Mouse (Mus musculus): ENCODE data around the gene Itpkc. TPM values are rescaled to one million over a fixed set of nuclear protein-coding genes. Genes with fewer than 3 reads are reported as not detected.
A peak's percentile ranks its signal among the peaks of the same experiment; 100 is the strongest.

Itpkc gene
- polyA plus RNA-seq, 1 experiment from 2014 or later = 6.4 TPM

DNA sequence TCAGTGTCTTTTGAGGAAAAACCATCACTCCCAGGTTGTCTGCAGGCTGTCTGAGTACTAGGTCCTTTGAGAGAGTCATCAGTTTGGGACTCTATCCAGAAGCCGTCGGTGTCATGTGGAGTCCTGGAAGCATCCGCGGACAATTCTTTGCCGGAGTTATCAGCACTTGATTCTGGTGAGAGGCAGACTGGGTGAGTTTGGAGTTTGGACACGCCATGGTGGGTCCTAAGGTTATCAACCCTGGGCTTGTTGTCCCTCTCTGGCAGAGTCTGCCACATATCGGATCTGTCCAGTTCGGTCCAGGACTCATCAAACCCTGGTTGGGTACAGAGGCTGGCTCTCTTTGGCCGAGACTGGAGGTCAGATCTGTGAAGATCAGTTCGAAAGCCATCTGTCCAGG, 785 bp downstream of the Itpkc start:
- H3K4me1 ChIP-seq (ENCODE audit: insufficient read depth, low read length) = peaks cover 46% of the 10 kb centered on the region
- ATAC-seq (ENCODE audit: low FRiP score, low TSS enrichment) = no peak

DNA sequence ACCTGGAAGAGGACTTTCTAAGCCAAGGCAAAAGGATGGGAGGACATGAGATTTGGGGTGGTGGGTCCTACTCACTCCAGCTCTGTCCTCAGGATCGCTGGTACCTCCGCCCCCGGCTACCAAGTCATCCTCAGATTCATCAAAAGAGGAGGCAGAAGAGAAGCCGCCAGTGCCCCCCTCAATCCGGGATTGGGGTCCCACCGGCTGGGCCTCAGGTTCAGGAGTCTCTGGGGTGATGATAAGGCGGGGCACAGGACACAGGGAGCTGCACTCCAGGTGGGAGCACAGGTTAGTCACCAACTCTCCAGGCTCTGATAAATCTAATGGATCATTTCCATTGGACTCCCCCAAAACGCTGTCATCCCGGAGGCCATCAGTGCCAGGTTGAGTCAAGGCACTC, 1.2 kb downstream of the Itpkc start:
- 32% methylated on average over 9 of the region's 9 CpGs for WGBS
- H3K9ac ChIP-seq (replicated peaks; ENCODE audit: low read length) = peak overlapping the region; percentile 92
- no peak for ATAC-seq (ENCODE audit: low FRiP score, low TSS enrichment)
- peaks cover 46% of the 10 kb centered on the region for H3K4me1 ChIP-seq (ENCODE audit: insufficient read depth, low read length)
- H3K36me3 ChIP-seq (ENCODE audit: insufficient read depth, low read length) = no peaks in the 10 kb centered on the region
- peak overlapping the region; percentile 91 for H3K4me3 ChIP-seq (ENCODE audit: low read length)
- no peaks in the 10 kb centered on the region for H3K27me3 ChIP-seq (ENCODE audit: insufficient read depth, low read length)
- no peaks in the 10 kb centered on the region for H3K9me3 ChIP-seq (ENCODE audit: low read length)
- peak overlapping the region; percentile 82 for H3K4me2 ChIP-seq (replicated peaks; ENCODE audit: low read depth, low read length)
- H3K27ac ChIP-seq (ENCODE audit: low read length) = no peak overlapping the region

More for the DNA sequence above, 785 bp downstream of the Itpkc start:
- 2% methylated on average over 10 of the region's 10 CpGs for WGBS
- peak overlapping the region; percentile 92 for H3K9ac ChIP-seq (replicated peaks; ENCODE audit: low read length)
- peak overlapping the region; percentile 82 for H3K4me2 ChIP-seq (replicated peaks; ENCODE audit: low read depth, low read length)
- no peaks in the 10 kb centered on the region for H3K9me3 ChIP-seq (ENCODE audit: low read length)
- H3K27ac ChIP-seq (ENCODE audit: low read length) = peak overlapping the region; percentile 92
- no peaks in the 10 kb centered on the region for H3K36me3 ChIP-seq (ENCODE audit: insufficient read depth, low read length)
- H3K4me3 ChIP-seq (ENCODE audit: low read length) = peak overlapping the region; percentile 91
- H3K27me3 ChIP-seq (ENCODE audit: insufficient read depth, low read length) = no peaks in the 10 kb centered on the region

DNA sequence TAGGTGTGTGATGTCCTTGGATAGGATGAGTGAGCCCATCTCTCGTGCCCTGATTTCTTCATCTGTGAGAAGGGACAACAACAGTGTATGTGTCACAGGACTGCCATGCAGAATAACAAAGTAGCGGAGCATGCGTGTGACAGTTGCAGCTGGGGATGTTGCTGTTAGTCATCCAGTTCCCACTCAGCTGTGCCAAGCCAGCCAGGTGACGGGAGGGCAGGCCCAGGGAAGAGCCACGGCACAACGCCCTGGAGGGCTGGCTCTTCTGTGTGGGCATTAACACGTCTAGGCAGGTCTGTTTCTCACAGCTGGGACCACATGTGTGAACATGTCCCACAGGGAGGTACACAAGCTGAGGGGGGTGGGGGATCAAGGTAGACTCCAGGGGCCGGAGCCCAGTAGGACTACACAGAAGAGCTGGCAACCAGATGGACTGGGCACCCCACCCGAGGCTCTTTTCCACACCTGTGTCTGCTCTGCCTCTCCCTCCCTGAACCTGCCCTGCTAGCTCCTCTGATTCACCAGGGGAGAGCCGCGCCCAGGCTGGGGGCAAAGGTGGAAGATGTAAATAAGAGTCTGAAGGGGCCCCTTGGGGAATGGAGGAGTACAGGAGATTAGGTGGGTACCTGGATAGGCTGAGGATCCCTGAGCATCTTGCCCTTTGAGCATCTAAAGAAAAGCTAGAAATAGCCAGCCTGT, 3.4 kb downstream of the Itpkc start:
- Histone ChIP-seq H3K9ac (replicated peaks; ENCODE audit: low read length) (peak overlapping the region; percentile 41), H3K4me1 (ENCODE audit: insufficient read depth, low read length) (peaks cover 46% of the 10 kb centered on the region), H3K27me3 (ENCODE audit: insufficient read depth, low read length) (no peaks in the 10 kb centered on the region), H3K36me3 (ENCODE audit: insufficient read depth, low read length) (no peaks in the 10 kb centered on the region), H3K4me3 (ENCODE audit: low read length) (peak overlapping the region; percentile 14; the same call in 1 of the 2 replicates), H3K9me3 (ENCODE audit: low read length) (no peaks in the 10 kb centered on the region), H3K27ac (ENCODE audit: low read length) (no peak overlapping the region), H3K4me2 (replicated peaks; ENCODE audit: low read depth, low read length) (peak overlapping the region; percentile 14; the same call in 1 of the 2 replicates)
- 69% methylated on average over 11 of the region's 11 CpGs for WGBS
- ATAC-seq (ENCODE audit: low FRiP score, low TSS enrichment) = no peak

DNA sequence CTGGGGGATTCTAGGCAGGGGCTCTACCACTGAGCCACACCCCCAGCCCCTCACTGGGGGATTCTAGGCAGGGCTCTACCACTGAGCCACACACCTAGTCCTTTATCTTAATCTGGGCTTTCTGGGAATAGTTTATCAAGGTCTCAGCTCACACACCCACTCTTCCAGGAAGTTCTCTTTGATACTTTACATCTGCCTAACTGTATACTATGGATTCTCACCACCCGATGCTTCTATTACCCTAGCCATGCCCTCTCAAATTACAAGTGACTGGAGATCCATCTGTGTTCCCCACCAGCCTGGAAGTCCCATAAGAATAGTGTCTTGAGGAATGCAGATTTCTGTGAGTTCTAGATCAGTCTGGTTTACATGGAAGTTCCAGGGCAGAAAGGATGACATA, 5.9 kb downstream of the Itpkc start:
- WGBS = 67% methylated on average over 1 of the region's 1 CpGs
- H3K9ac ChIP-seq (replicated peaks; ENCODE audit: low read length) = no peak overlapping the region
- peaks cover 41% of the 10 kb centered on the region for H3K4me1 ChIP-seq (ENCODE audit: insufficient read depth, low read length)
- H3K9me3 ChIP-seq (ENCODE audit: low read length) = no peaks in the 10 kb centered on the region
- H3K4me2 ChIP-seq (replicated peaks; ENCODE audit: low read depth, low read length) = no peak overlapping the region
- no peak for ATAC-seq (ENCODE audit: low FRiP score, low TSS enrichment)
- no peak overlapping the region for H3K27ac ChIP-seq (ENCODE audit: low read length)
- H3K36me3 ChIP-seq (ENCODE audit: insufficient read depth, low read length) = peaks cover 11% of the 10 kb centered on the region
- no peak overlapping the region for H3K4me3 ChIP-seq (ENCODE audit: low read length)
- no peaks in the 10 kb centered on the region for H3K27me3 ChIP-seq (ENCODE audit: insufficient read depth, low read length)

DNA sequence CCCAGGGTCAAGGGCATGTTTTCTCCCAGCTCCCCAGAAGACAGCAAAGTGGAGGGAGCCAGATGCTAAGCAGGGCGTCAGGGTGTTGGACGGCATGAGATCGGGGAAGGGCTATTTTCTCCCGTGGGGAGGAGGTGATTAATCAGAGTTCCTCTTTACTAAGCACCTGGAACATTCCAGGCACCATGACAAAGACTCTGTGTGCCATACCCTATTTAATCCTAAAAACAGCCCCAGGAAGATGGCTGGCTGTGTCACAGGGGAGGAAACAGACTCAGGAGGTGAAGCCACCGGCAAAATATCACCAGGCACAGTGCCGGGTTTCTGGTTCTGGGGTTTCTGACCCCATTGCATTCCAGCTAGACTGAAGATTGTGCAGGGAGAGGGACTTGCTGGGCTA, 6.5 kb downstream of the Itpkc start:
- no peak for ATAC-seq (ENCODE audit: low FRiP score, low TSS enrichment)
- peaks cover 35% of the 10 kb centered on the region for H3K4me1 ChIP-seq (ENCODE audit: insufficient read depth, low read length)
- WGBS = 65% methylated on average over 6 of the region's 6 CpGs
- H3K9ac ChIP-seq (replicated peaks; ENCODE audit: low read length) = no peak overlapping the region
- H3K4me3 ChIP-seq (ENCODE audit: low read length) = no peak overlapping the region
- peaks cover 15% of the 10 kb centered on the region for H3K36me3 ChIP-seq (ENCODE audit: insufficient read depth, low read length)
- no peaks in the 10 kb centered on the region for H3K9me3 ChIP-seq (ENCODE audit: low read length)
- H3K27me3 ChIP-seq (ENCODE audit: insufficient read depth, low read length) = no peaks in the 10 kb centered on the region
- no peak overlapping the region for H3K4me2 ChIP-seq (replicated peaks; ENCODE audit: low read depth, low read length)
- H3K27ac ChIP-seq (ENCODE audit: low read length) = no peak overlapping the region

DNA sequence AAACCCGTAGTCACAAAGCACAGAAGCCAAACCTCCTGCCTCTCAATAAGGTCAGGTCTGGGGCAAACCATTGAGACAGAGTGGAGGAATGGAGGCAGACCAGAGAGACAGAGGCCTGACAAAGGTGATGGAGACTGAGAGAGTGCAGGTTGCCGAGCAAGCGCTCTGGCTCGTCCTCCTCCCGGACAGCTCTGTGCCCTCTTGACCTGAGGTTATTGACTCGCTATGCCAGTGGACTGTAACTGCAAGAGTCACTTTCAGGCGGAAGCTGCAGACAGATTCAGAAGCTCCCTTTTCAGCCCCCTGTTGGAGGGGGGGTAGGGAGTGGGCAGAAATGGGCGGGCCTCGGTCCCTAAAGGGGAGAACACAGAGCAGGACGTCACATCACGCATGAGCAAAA, 8.5 kb downstream of the Itpkc start:
- 58% methylated on average over 11 of the region's 11 CpGs for WGBS
- H3K36me3 ChIP-seq (ENCODE audit: insufficient read depth, low read length) = peaks cover 24% of the 10 kb centered on the region
- no peak for ATAC-seq (ENCODE audit: low FRiP score, low TSS enrichment)

DNA sequence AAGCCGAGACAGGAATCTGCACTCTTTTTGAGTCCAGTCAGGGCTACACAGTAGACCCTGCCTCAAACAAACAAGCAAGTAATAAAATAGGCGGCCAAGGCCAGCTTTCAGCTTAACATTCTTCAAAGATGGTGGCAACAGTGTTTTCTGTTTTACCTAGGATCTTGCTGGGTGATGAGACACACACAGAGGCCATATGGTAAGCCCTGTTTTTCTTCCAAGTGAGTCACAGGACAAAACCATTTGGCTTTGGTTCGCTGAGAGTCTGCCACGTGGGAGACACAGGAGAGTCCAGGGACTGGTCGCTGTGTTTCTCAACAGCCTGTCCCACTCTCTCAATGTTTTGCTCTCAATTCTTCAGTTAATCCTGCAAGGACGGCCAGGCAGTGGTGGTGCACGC, 9.9 kb downstream of the Itpkc start:
- Histone ChIP-seq H3K27me3 (ENCODE audit: insufficient read depth, low read length) (no peaks in the 10 kb centered on the region), H3K9ac (replicated peaks; ENCODE audit: low read length) (no peak overlapping the region), H3K27ac (ENCODE audit: low read length) (no peak overlapping the region), H3K4me1 (ENCODE audit: insufficient read depth, low read length) (peaks cover 2% of the 10 kb centered on the region; the same call in 1 of the 2 replicates), H3K4me3 (ENCODE audit: low read length) (no peak overlapping the region), H3K4me2 (replicated peaks; ENCODE audit: low read depth, low read length) (no peak overlapping the region), H3K9me3 (ENCODE audit: low read length) (no peaks in the 10 kb centered on the region), H3K36me3 (ENCODE audit: insufficient read depth, low read length) (peaks cover 33% of the 10 kb centered on the region)
- ATAC-seq (ENCODE audit: low FRiP score, low TSS enrichment) = no peak
- 63% methylated on average over 7 of the region's 7 CpGs for WGBS

More for the DNA sequence above, 8.5 kb downstream of the Itpkc start:
- Histone ChIP-seq H3K4me2 (replicated peaks; ENCODE audit: low read depth, low read length) (no peak overlapping the region), H3K27ac (ENCODE audit: low read length) (no peak overlapping the region), H3K27me3 (ENCODE audit: insufficient read depth, low read length) (no peaks in the 10 kb centered on the region), H3K4me1 (ENCODE audit: insufficient read depth, low read length) (peaks cover 15% of the 10 kb centered on the region), H3K4me3 (ENCODE audit: low read length) (no peak overlapping the region), H3K9ac (replicated peaks; ENCODE audit: low read length) (no peak overlapping the region), H3K9me3 (ENCODE audit: low read length) (no peaks in the 10 kb centered on the region)

DNA sequence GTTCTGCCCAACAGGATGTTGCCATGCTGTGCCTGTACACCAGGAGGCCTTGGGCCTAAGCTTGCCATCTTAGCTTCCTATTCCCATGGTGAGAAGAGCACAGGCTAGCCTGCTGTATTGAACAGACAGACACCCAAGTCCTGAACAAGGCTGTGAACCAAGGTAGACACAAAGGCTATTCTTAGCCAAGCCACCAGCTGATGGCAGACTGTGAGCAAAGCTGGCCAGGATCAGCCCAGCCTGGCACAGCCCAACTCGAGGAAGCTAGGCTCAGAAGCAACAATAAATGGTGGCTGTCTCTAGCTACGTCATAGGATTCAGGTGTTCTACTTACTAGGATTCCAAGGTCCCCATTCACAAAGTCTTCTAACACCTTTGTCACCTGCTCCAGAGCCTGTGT, 15.8 kb downstream of the Itpkc start:
- Histone ChIP-seq H3K27ac (ENCODE audit: low read length) (no peak overlapping the region), H3K9me3 (ENCODE audit: low read length) (no peaks in the 10 kb centered on the region), H3K27me3 (ENCODE audit: insufficient read depth, low read length) (no peaks in the 10 kb centered on the region), H3K36me3 (ENCODE audit: insufficient read depth, low read length) (peaks cover 66% of the 10 kb centered on the region), H3K9ac (replicated peaks; ENCODE audit: low read length) (no peak overlapping the region), H3K4me3 (ENCODE audit: low read length) (no peak overlapping the region), H3K4me1 (ENCODE audit: insufficient read depth, low read length) (no peaks in the 10 kb centered on the region), H3K4me2 (replicated peaks; ENCODE audit: low read depth, low read length) (no peak overlapping the region)
- no peak for ATAC-seq (ENCODE audit: low FRiP score, low TSS enrichment)
- WGBS = 84% methylated on average over 2 of the region's 2 CpGs

DNA sequence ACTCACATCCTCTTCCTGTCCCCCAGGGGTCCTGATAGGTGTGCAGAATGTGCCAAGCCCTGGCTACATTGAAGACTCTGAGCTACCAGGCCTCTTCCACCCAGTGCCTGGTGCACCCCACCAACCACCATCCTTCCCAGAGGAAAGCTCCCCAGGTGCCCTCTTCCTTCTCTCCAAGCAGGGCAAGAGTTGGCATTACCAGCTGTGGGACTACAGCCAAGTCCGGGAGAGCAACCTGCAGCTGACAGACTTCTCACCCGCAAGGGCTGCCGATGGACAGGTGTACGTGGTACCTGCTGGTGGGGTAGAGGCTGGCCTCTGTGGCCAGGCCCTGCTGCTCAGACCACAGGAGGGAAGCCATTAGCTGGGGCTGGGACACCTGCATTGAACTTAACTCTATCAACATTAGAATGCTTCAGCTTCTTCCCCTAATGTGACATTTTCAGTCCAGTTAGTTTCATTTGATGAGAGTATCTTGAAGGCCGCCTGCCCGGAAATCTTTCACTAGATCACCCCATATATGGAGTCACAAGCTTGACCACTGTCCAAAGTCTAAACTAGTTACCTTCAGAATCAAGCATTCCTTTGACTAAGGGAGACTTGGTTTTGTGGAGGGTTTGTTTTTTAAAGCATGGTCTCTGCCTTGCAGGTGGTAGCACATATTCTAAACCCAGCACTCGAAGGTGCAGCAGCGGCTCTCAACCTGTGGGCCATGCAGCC, 24.6 kb downstream of the Itpkc start:
- whole genome bisulfite sequencing = 93% methylated on average over 8 of the region's 8 CpGs
- no peak for ATAC-seq (ENCODE audit: low FRiP score, low TSS enrichment)
- no peak overlapping the region for H3K27ac ChIP-seq (ENCODE audit: low read length)
- H3K36me3 ChIP-seq (ENCODE audit: insufficient read depth, low read length) = peaks cover 43% of the 10 kb centered on the region
- no peaks in the 10 kb centered on the region for H3K27me3 ChIP-seq (ENCODE audit: insufficient read depth, low read length)
- no peaks in the 10 kb centered on the region for H3K4me1 ChIP-seq (ENCODE audit: insufficient read depth, low read length)
- H3K4me2 ChIP-seq (replicated peaks; ENCODE audit: low read depth, low read length) = no peak overlapping the region
- no peaks in the 10 kb centered on the region for H3K9me3 ChIP-seq (ENCODE audit: low read length)
- no peak overlapping the region for H3K9ac ChIP-seq (replicated peaks; ENCODE audit: low read length)
- H3K4me3 ChIP-seq (ENCODE audit: low read length) = no peak overlapping the region

DNA sequence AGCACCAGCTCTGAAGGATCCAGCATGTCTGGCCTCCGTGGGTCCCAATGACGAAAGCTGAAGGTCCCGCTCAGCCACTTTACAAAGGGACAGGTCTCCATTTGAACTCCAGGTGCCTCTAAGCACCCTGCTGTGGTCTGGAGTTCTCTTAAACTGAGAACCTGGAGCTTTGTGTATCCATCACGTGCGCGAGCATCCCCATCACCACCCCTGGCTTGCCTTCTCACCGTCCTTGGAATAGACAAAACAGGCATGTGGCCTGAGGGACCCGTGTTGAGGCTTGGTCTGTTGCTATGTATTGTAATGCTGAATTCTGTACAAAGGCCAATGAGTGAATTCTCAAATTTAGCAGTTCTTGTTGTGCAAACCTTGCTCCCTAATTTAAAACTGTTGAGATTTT, 29.7 kb downstream of the Itpkc start:
- 96% methylated on average over 8 of the region's 8 CpGs for WGBS
- H3K9me3 ChIP-seq (ENCODE audit: low read length) = no peaks in the 10 kb centered on the region
- H3K9ac ChIP-seq (replicated peaks; ENCODE audit: low read length) = no peak overlapping the region
- no peak overlapping the region for H3K4me3 ChIP-seq (ENCODE audit: low read length)
- peaks cover 30% of the 10 kb centered on the region for H3K36me3 ChIP-seq (ENCODE audit: insufficient read depth, low read length)
- ATAC-seq (ENCODE audit: low FRiP score, low TSS enrichment) = no peak
- H3K4me2 ChIP-seq (replicated peaks; ENCODE audit: low read depth, low read length) = no peak overlapping the region
- peaks cover 13% of the 10 kb centered on the region for H3K4me1 ChIP-seq (ENCODE audit: insufficient read depth, low read length)
- no peaks in the 10 kb centered on the region for H3K27me3 ChIP-seq (ENCODE audit: insufficient read depth, low read length)
- no peak overlapping the region for H3K27ac ChIP-seq (ENCODE audit: low read length)
